Mouse (Mus musculus): Measurements from ENCODE around the gene Olfr1045. TPM values are rescaled to one million over a fixed set of nuclear protein-coding genes. Genes with fewer than 3 reads are reported as not detected.

Gene Olfr1045
- not detected for polyA plus RNA-seq (2012; fragmentation: generic; extraction: Trizol)

DNA sequence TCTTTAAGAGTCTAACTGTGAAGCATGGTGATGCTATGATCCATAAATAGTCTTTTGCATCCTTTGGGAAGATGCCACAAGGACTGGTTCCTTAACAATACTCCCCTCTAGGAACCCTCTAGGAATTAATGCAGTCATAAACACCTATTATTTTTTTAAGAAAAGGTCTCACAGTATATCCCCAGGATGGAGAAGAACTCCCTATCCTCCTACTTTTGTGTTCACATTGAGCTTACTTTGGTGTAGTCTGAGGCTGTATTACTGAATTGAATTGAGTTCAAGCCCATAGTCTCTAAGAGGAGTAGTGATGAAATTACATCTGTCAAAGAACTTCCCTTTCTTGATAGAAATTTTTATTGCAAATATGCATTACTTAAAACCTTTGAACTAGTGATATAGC is at the start of gene Olfr1045:
TSS of gene Olfr1045 (minus strand) at position 101 of the 400 bp plus-strand sequence.

GRCm38 (mm10) chr2:86240189-86240588 is 37.4 kb upstream of the Olfr1045 start, which contains the start of gene Olfr1048:
Gene Olfr1048, minus strand, starts transcription at chr2:86240289.

GRCm38 (mm10) chr2:86231301-86231700 is 28.5 kb upstream of the Olfr1045 start, which contains the start of gene Olfr1047:
Gene Olfr1047, minus strand, starts transcription at chr2:86231401.

DNA sequence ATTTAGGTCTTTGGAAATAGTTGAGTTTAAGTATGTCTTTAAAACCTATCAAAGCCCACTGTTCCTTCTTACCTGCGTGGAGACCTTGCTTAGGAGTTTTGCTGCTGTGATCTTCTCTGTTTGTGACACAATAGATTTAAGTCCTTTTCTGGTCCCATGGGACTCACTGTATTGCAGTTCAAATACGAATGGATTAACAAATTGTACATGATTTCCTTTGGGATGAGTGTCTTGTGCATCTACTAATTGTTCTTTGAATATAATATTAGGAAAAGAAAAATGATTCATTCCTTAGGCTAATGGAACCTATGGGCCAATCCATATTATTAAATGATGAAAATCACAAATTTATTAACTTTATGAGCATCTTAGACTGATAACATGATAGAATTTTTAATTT is 16.4 kb upstream of the Olfr1045 start, which contains the start of gene Olfr1046:
TSS of gene Olfr1046 (minus strand) at position 101 of the 400 bp plus-strand sequence.

DNA sequence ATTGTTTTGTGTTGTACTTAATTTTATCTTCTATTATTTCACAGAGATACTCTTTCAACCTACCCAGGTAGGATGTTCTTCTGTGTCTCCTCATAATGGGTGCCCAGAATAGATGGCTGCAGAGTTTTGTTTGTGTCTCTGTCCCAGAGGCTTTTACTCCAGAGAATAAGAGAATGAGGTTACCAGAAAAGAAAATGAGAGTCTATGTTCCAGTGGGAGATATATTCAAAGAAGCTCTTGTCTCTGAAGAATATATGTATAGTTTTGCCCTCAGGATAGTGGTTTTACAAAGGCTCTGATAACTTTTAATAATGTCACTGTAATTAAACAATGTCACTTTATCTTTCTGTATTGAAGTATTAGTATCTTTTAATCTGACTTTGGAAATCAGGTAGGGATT is 17.2 kb downstream of the Olfr1045 start, which contains the start of gene Olfr52:
TSS of gene Olfr52 (minus strand) at position 101 of the 400 bp plus-strand sequence.

DNA sequence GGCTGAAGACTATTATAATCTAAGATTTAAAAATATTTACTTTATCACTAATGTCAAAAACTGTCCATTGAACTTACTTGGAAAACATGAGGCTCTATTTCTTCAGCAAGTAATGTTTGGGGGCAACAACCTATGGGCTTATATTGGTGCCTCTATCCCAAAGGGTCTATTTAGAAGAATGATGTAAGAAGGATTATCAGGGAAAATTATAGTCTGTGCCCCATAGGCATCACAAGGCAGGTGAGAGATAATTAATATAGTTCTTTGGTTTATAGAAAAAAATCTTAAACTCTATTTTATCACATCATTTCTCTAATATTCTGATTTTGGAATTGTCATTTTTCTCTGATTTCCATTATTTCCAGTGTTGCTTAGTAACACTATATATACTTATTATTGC is 25.1 kb downstream of the Olfr1045 start, which contains the start of gene Olfr1044:
TSS of gene Olfr1044 (minus strand) at position 101 of the 400 bp plus-strand sequence.

GRCm38 (mm10) chr2:86167422-86167821 is 35.4 kb downstream of the Olfr1045 start, which contains the start of gene Olfr1043:
Gene Olfr1043, minus strand, starts transcription at chr2:86167522.

DNA sequence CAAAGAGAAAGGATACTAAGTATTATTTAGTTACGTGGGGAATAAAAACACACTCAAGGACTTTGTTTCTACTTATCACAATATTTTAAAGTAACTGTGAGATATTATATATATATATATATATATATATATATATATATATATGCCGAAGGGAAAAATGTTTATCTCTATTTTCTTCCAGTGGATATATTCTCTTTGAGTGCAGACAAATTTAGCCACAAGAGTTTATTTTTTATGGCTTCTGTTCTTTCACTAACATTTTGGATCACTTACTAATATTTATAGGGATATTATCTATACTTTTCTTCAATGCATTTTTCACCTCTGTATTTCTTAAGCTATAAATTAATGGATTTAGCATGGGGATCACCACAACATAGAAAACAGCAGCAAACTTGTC is 41.1 kb downstream of the Olfr1045 start, which contains the start of gene Olfr1042:
TSS of gene Olfr1042 (minus strand) at position 101 of the 400 bp plus-strand sequence.

DNA sequence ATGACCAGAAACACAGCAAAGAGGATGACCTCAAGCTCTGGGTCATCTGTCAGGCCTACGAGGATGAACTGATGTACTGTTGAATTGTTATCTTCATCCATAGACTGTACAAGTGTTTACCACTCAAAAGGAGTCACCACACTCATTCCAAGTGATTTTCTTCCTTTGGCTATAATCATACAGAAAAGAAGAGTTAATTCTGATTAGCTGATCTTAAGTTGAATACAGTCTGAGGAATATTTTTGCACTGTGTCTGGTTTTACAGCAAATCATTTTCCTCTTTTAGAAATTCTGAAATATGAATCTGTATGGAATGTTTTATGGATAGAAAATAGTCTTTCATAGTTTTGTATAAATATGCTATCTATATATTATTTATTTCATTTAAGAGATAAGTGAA is 56.2 kb downstream of the Olfr1045 start, which contains the start of gene Olfr1040:
TSS of gene Olfr1040 (minus strand) at position 101 of the 400 bp plus-strand sequence.

Other genes with a start within 250 kb of the Olfr1045 start
- gene Olfr1029, start 229.1 kb downstream of the Olfr1045 start, polyA plus RNA-seq (2012; fragmentation: generic; extraction: Trizol) = not detected
- not detected for gene Olfr1030, start 223.7 kb downstream of the Olfr1045 start, polyA plus RNA-seq (2012; fragmentation: generic; extraction: Trizol)
- gene Olfr1031, start 212.7 kb downstream of the Olfr1045 start, polyA plus RNA-seq (2012; fragmentation: generic; extraction: Trizol) = not detected
- not detected for gene Olfr1032, start 197.5 kb downstream of the Olfr1045 start, polyA plus RNA-seq (2012; fragmentation: generic; extraction: Trizol)
- gene Olfr1033, start 182.4 kb downstream of the Olfr1045 start, polyA plus RNA-seq (2012; fragmentation: generic; extraction: Trizol) = not detected
- not detected for gene Olfr1034, start 157.1 kb downstream of the Olfr1045 start, polyA plus RNA-seq (2012; fragmentation: generic; extraction: Trizol)
- gene Olfr1036, start 129.0 kb downstream of the Olfr1045 start, polyA plus RNA-seq (2012; fragmentation: generic; extraction: Trizol) = not detected
- gene Olfr1037, start 115.6 kb downstream of the Olfr1045 start, polyA plus RNA-seq (2012; fragmentation: generic; extraction: Trizol) = not detected
- gene Olfr1039, start 67.1 kb downstream of the Olfr1045 start, polyA plus RNA-seq (2012; fragmentation: generic; extraction: Trizol) = not detected
- gene Olfr1040, start 56.3 kb downstream of the Olfr1045 start, polyA plus RNA-seq (2012; fragmentation: generic; extraction: Trizol) = not detected
- not detected for gene Olfr1042, start 41.2 kb downstream of the Olfr1045 start, polyA plus RNA-seq (2012; fragmentation: generic; extraction: Trizol)
- gene Olfr1043, start 35.5 kb downstream of the Olfr1045 start, polyA plus RNA-seq (2012; fragmentation: generic; extraction: Trizol) = not detected
- gene Olfr1044, start 25.2 kb downstream of the Olfr1045 start, polyA plus RNA-seq (2012; fragmentation: generic; extraction: Trizol) = not detected
- not detected for gene Olfr52, start 17.3 kb downstream of the Olfr1045 start, polyA plus RNA-seq (2012; fragmentation: generic; extraction: Trizol)
- gene Olfr1046, start 16.3 kb upstream of the Olfr1045 start, polyA plus RNA-seq (2012; fragmentation: generic; extraction: Trizol) = not detected
- gene Olfr1047, start 28.4 kb upstream of the Olfr1045 start, polyA plus RNA-seq (2012; fragmentation: generic; extraction: Trizol) = not detected
- gene Olfr1048, start 37.3 kb upstream of the Olfr1045 start, polyA plus RNA-seq (2012; fragmentation: generic; extraction: Trizol) = not detected
- not detected for gene Olfr1049, start 55.3 kb upstream of the Olfr1045 start, polyA plus RNA-seq (2012; fragmentation: generic; extraction: Trizol)
- gene Olfr1051, start 76.1 kb upstream of the Olfr1045 start, polyA plus RNA-seq (2012; fragmentation: generic; extraction: Trizol) = not detected
- gene Olfr1052, start 89.4 kb upstream of the Olfr1045 start, polyA plus RNA-seq (2012; fragmentation: generic; extraction: Trizol) = not detected
- gene Olfr1053, start 112.3 kb upstream of the Olfr1045 start, polyA plus RNA-seq (2012; fragmentation: generic; extraction: Trizol) = not detected
- not detected for gene Olfr1054, start 132.4 kb upstream of the Olfr1045 start, polyA plus RNA-seq (2012; fragmentation: generic; extraction: Trizol)
- not detected for gene Olfr1055, start 147.3 kb upstream of the Olfr1045 start, polyA plus RNA-seq (2012; fragmentation: generic; extraction: Trizol)
- gene Olfr1056, start 159.5 kb upstream of the Olfr1045 start, polyA plus RNA-seq (2012; fragmentation: generic; extraction: Trizol) = not detected
- gene Olfr1057, start 175.4 kb upstream of the Olfr1045 start, polyA plus RNA-seq (2012; fragmentation: generic; extraction: Trizol) = not detected
- not detected for gene Olfr1058, start 185.6 kb upstream of the Olfr1045 start, polyA plus RNA-seq (2012; fragmentation: generic; extraction: Trizol)
- gene Olfr1061, start 211.0 kb upstream of the Olfr1045 start, polyA plus RNA-seq (2012; fragmentation: generic; extraction: Trizol) = not detected
- not detected for gene Olfr1062, start 223.7 kb upstream of the Olfr1045 start, polyA plus RNA-seq (2012; fragmentation: generic; extraction: Trizol)
- not detected for gene Olfr1065, start 247.6 kb upstream of the Olfr1045 start, polyA plus RNA-seq (2012; fragmentation: generic; extraction: Trizol)